Mouse (Mus musculus) lung, embryonic 15.5 days (tissue): Measurements from ENCODE around the gene Ildr2. TPM values are rescaled to one million over a fixed set of nuclear protein-coding genes. Genes with fewer than 3 reads are reported as not detected.

Experiments used
- ATAC-seq: fragments of 200-750 bp; cut with Nextera tagmentation; 2 replicates; pipeline ENCODE4 v1.8.0; 2017; ENCODE audit warnings: moderate number of reproducible peaks, borderline replicate concordance; ENCODE audit not compliant: low FRiP score, low TSS enrichment; ENCODE audit errors: extremely low read depth
- H3K27ac ChIP-seq: fragments of 300-500 bp; sonication (generic); 2 replicates; pipeline ENCODE4 v1.5.1; 2015; ENCODE audit warnings: moderate library complexity, mild to moderate bottlenecking, inconsistent platforms
- H3K27me3 ChIP-seq: fragments of 300-500 bp; sonication (generic); 2 replicates; pipeline ENCODE4 v1.6.1; 2015; ENCODE audit warnings: inconsistent platforms
- H3K36me3 ChIP-seq: fragments of 300-500 bp; sonication (generic); 2 replicates; pipeline ENCODE4 v1.6.1; 2015; ENCODE audit warnings: inconsistent platforms
- H3K4me1 ChIP-seq: fragments of 300-500 bp; sonication (generic); 2 replicates; pipeline ENCODE4 v1.6.1; 2015; ENCODE audit warnings: inconsistent platforms
- H3K4me2 ChIP-seq: fragments of 300-500 bp; sonication (generic); 2 replicates; pipeline ENCODE4 v1.6.1; 2015; ENCODE audit warnings: inconsistent platforms, mild to moderate bottlenecking, moderate library complexity
- H3K4me3 ChIP-seq: fragments of 300-500 bp; sonication (generic); 2 replicates; pipeline ENCODE4 v1.5.1; 2015; ENCODE audit warnings: mild to moderate bottlenecking, inconsistent platforms
- H3K9ac ChIP-seq: fragments of 300-500 bp; sonication (generic); 2 replicates; pipeline ENCODE4 v1.6.1; 2015; ENCODE audit warnings: inconsistent platforms
- H3K9me3 ChIP-seq: fragments of 300-500 bp; sonication (generic); 2 replicates; pipeline ENCODE4 v1.6.1; 2016; ENCODE audit warnings: inconsistent platforms
- WGBS: fragments of 180-500 bp; shearing (Covaris S2); methylation state at CpG from one replicate; pipeline ENCODE4 v1.1.7; 2015; 5-methylcytosine and 5-hydroxymethylcytosine counted together
- polyA plus RNA-seq: library from polyadenylated mRNA; unstranded; fragments of >200 nt; fragmentation: Nextera tagmentation; extraction: Ambion mirVana; gene quantifications from 2 replicates; pipeline ENCODE4 v1.2.1, GENCODE M21; 2015

Ildr2 gene
- polyA plus RNA-seq: 1.2 and 1.3 TPM in 2 replicates

GRCm38 (mm10) chr1:166253898-166254894, at the start of gene Ildr2:
Gene Ildr2, plus strand, starts transcription at chr1:166254139.
- peak; percentile 84 for ATAC-seq
- WGBS: under 1% methylated on average over 50 of the region's 72 CpGs

GRCm38 (mm10) chr1:166204171-166204570, 49.8 kb upstream of the Ildr2 start:
- 49% methylated on average over 5 of the region's 5 CpGs for WGBS
- no peaks in the 10 kb centered on the region for H3K4me1 ChIP-seq
- H3K27me3 ChIP-seq: no peaks in the 10 kb centered on the region
- no peaks in the 10 kb centered on the region for H3K36me3 ChIP-seq
- ATAC-seq: no peak
- H3K9ac ChIP-seq: no peak overlapping the region
- no peak overlapping the region for H3K4me3 ChIP-seq
- no peaks in the 10 kb centered on the region for H3K9me3 ChIP-seq
- no peak overlapping the region for H3K4me2 ChIP-seq
- no peak overlapping the region for H3K27ac ChIP-seq

More at GRCm38 (mm10) chr1:166253898-166254894, at the start of gene Ildr2:
- H3K4me1 ChIP-seq: peaks cover 8% of the 10 kb centered on the region
- peaks cover 54% of the 10 kb centered on the region for H3K27me3 ChIP-seq
- no peaks in the 10 kb centered on the region for H3K9me3 ChIP-seq
- H3K9ac ChIP-seq: peak within 1 kb of the TSS; percentile 38
- no peaks in the 10 kb centered on the region for H3K36me3 ChIP-seq
- H3K4me2 ChIP-seq: peak within 1 kb of the TSS; percentile 89
- H3K4me3 ChIP-seq: peak within 1 kb of the TSS; percentile 46
- H3K27ac ChIP-seq: no peak within 1 kb of the TSS

- H3K4me2 ChIP-seq: no peak overlapping the region
- no peaks in the 10 kb centered on the region for H3K36me3 ChIP-seq
- H3K9me3 ChIP-seq: no peaks in the 10 kb centered on the region
- no peak overlapping the region for H3K9ac ChIP-seq
- ATAC-seq: no peak
- no peak overlapping the region for H3K27ac ChIP-seq
- H3K27me3 ChIP-seq: no peaks in the 10 kb centered on the region
- H3K4me3 ChIP-seq: no peak overlapping the region
- no peaks in the 10 kb centered on the region for H3K4me1 ChIP-seq
- WGBS: 56% methylated on average over 3 of the region's 3 CpGs
Measured at GRCm38 (mm10) chr1:166205159-166205558, 48.8 kb upstream of the Ildr2 start.

- Histone ChIP-seq H3K9me3 (no peaks in the 10 kb centered on the region), H3K27ac (no peak overlapping the region), H3K27me3 (no peaks in the 10 kb centered on the region), H3K4me1 (no peaks in the 10 kb centered on the region), H3K9ac (no peak overlapping the region), H3K4me2 (no peak overlapping the region), H3K36me3 (no peaks in the 10 kb centered on the region), H3K4me3 (no peak overlapping the region)
- WGBS: 62% methylated on average over 6 of the region's 6 CpGs
- ATAC-seq: no peak
Measured at GRCm38 (mm10) chr1:166209371-166209770, 44.6 kb upstream of the Ildr2 start.

- H3K27me3 ChIP-seq: no peaks in the 10 kb centered on the region
- no peaks in the 10 kb centered on the region for H3K9me3 ChIP-seq
- H3K4me3 ChIP-seq: no peak overlapping the region
- ATAC-seq: no peak
- H3K36me3 ChIP-seq: no peaks in the 10 kb centered on the region
- no peak overlapping the region for H3K27ac ChIP-seq
- no peaks in the 10 kb centered on the region for H3K4me1 ChIP-seq
- H3K9ac ChIP-seq: no peak overlapping the region
- WGBS: 79% methylated on average over 4 of the region's 4 CpGs
- no peak overlapping the region for H3K4me2 ChIP-seq
Measured at GRCm38 (mm10) chr1:166214181-166214580, 39.8 kb upstream of the Ildr2 start.

- H3K27me3 ChIP-seq: no peaks in the 10 kb centered on the region
Measured at GRCm38 (mm10) chr1:166238315-166238969, 15.5 kb upstream of the Ildr2 start, which contains the start of gene Mael. Gene Mael, minus strand, starts transcription at chr1:166238747.

GRCm38 (mm10) chr1:166244285-166244684, 9.7 kb upstream of the Ildr2 start:
- Histone ChIP-seq H3K27me3 (no peaks in the 10 kb centered on the region), H3K4me1 (no peaks in the 10 kb centered on the region), H3K4me2 (no peak overlapping the region), H3K4me3 (no peak overlapping the region), H3K9me3 (no peaks in the 10 kb centered on the region), H3K36me3 (no peaks in the 10 kb centered on the region), H3K9ac (no peak overlapping the region), H3K27ac (no peak overlapping the region)
- WGBS: 71% methylated on average over 6 of the region's 6 CpGs
- no peak for ATAC-seq

More at GRCm38 (mm10) chr1:166238315-166238969, 15.5 kb upstream of the Ildr2 start, which contains the start of gene Mael:
- ATAC-seq: peak; percentile 52; the same call in 1 of the 2 replicates
- Histone ChIP-seq H3K4me2 (no peak within 1 kb of the TSS), H3K27ac (no peak within 1 kb of the TSS), H3K36me3 (no peaks in the 10 kb centered on the region), H3K4me1 (no peaks in the 10 kb centered on the region), H3K9me3 (0 out of 2 replicates have a peak, but pooled peaks cover 6% of the 10 kb centered on the region), H3K9ac (no peak within 1 kb of the TSS), H3K4me3 (no peak within 1 kb of the TSS)
- 82% methylated on average over 53 of the region's 53 CpGs for WGBS

GRCm38 (mm10) chr1:166255091-166255490, 1.2 kb downstream of the Ildr2 start:
- Histone ChIP-seq H3K4me2 (peak overlapping the region; percentile 89; the same call in 1 of the 2 replicates), H3K9ac (no peak overlapping the region), H3K36me3 (no peaks in the 10 kb centered on the region), H3K9me3 (no peaks in the 10 kb centered on the region), H3K4me3 (no peak overlapping the region), H3K27me3 (peaks cover 54% of the 10 kb centered on the region), H3K4me1 (peaks cover 8% of the 10 kb centered on the region), H3K27ac (no peak overlapping the region)
- ATAC-seq: no peak
- WGBS: 45% methylated on average over 8 of the region's 8 CpGs

- Histone ChIP-seq H3K4me3 (no peak overlapping the region), H3K27me3 (peaks cover 54% of the 10 kb centered on the region), H3K36me3 (no peaks in the 10 kb centered on the region), H3K4me2 (no peak overlapping the region), H3K4me1 (peaks cover 8% of the 10 kb centered on the region), H3K27ac (no peak overlapping the region), H3K9ac (no peak overlapping the region), H3K9me3 (no peaks in the 10 kb centered on the region)
- WGBS: 46% methylated on average over 2 of the region's 2 CpGs
- no peak for ATAC-seq
Measured at GRCm38 (mm10) chr1:166255651-166256050, 1.7 kb downstream of the Ildr2 start.

GRCm38 (mm10) chr1:166256302-166256701, 2.4 kb downstream of the Ildr2 start:
- 12% methylated on average over 6 of the region's 6 CpGs for WGBS
- no peaks in the 10 kb centered on the region for H3K9me3 ChIP-seq
- no peak overlapping the region for H3K4me2 ChIP-seq
- H3K4me3 ChIP-seq: no peak overlapping the region
- H3K4me1 ChIP-seq: peaks cover 8% of the 10 kb centered on the region
- no peak overlapping the region for H3K27ac ChIP-seq
- no peaks in the 10 kb centered on the region for H3K36me3 ChIP-seq
- H3K9ac ChIP-seq: no peak overlapping the region
- no peak for ATAC-seq
- peaks cover 54% of the 10 kb centered on the region for H3K27me3 ChIP-seq

- H3K27ac ChIP-seq: no peak overlapping the region
- no peak overlapping the region for H3K4me3 ChIP-seq
- H3K4me2 ChIP-seq: no peak overlapping the region
- 58% methylated on average over 4 of the region's 4 CpGs for WGBS
- no peaks in the 10 kb centered on the region for H3K9me3 ChIP-seq
- H3K4me1 ChIP-seq: peaks cover 8% of the 10 kb centered on the region
- no peak for ATAC-seq
- H3K27me3 ChIP-seq: peaks cover 51% of the 10 kb centered on the region
- no peaks in the 10 kb centered on the region for H3K36me3 ChIP-seq
- H3K9ac ChIP-seq: no peak overlapping the region
Measured at GRCm38 (mm10) chr1:166256898-166257297, 3.0 kb downstream of the Ildr2 start.
